In the genomic region with DNA sequence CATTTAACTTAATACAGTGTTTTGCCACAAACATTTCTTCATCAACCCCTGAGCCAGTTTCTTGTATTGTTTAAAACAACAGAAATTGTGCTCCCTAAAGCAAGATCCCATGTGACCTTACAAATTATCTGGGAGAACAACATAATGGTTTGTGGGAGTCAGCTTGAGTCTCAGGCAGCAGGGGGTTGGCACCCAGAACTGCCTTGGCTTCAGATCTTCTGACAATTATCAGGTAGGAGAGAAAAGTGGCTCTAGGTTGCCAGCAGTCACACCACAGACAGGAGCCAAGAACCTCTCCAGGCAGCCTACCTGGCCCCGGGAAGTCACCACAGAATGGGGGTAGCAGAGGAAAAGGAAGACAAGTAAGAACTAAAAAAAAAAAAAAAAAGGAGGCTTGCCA, we compare ENCODE assay signal across 23 mouse cellular contexts.
DNase-seq lines count a peak whose midpoint lies in the region; ATAC-seq and TF ChIP-seq lines count a peak whose summit lies in the region.
"Had no signal": no experiment of that assay in that cellular context is flagged by ENCODE, and none has a peak within 500 bp of the region (broad histone marks: within the 10 kb centered on the region; RNA-seq: fewer than 3 reads in every experiment).

No protein-coding gene starts in this region.

- no peaks in the 10 kb centered on the region for H3K27me3 ChIP-seq in cerebellum, adult 2 months (ENCODE audit: control insufficient read depth, insufficient read depth, low read length)
- no peaks in the 10 kb centered on the region for H3K27me3 ChIP-seq in hindbrain, postnatal 0 days (ENCODE audit: insufficient read depth, low read length)
- H3K27me3 ChIP-seq: CH12.LX; embryonic facial prominence, embryonic 15.5 days; heart, embryonic 13.5 days; Patski had no signal

- H3K9me3 ChIP-seq in hindbrain, postnatal 0 days (ENCODE audit: low read length), result no peaks in the 10 kb centered on the region
- H3K9me3 ChIP-seq: embryonic facial prominence, embryonic 15.5 days; forebrain, embryonic 10.5 days; heart, embryonic 13.5 days had no signal

- WGBS in cerebellum, adult 2 months, result 10% methylated on average over 1 of the region's 1 CpGs
- WGBS in hindbrain, postnatal 0 days, result 74% methylated on average over 1 of the region's 1 CpGs

- TF ChIP-seq CTCF in cerebellum, adult 2 months (IDR thresholded peaks at IDR 0.05; ENCODE audit: borderline replicate concordance, insufficient read depth, low read depth, low read length), result no peak
- no peak for TF ChIP-seq CTCF in hindbrain, postnatal 0 days (IDR thresholded peaks at IDR 0.05; ENCODE audit: low read depth)

- H3K4me3 ChIP-seq in cerebellum, adult 2 months (replicated peaks; ENCODE audit: insufficient read depth, low read depth, low read length), result no peak overlapping the region
- no peak overlapping the region for H3K4me3 ChIP-seq in hindbrain, postnatal 0 days (ENCODE audit: low read length)
- H3K4me3 ChIP-seq: embryonic facial prominence, embryonic 15.5 days; erythroblast, embryonic 14.5 days; forebrain, embryonic 10.5 days; gastrocnemius, adult 2 months; heart, embryonic 13.5 days had no signal

- no peak for TF ChIP-seq POLR2A in cerebellum, adult 2 months (IDR thresholded peaks at IDR 0.05; ENCODE audit: borderline replicate concordance, insufficient read depth, low read length)

- H3K4me2 ChIP-seq in hindbrain, postnatal 0 days (ENCODE audit: low read depth, low read length), result no peak overlapping the region
- H3K4me2 ChIP-seq: embryonic facial prominence, embryonic 15.5 days; heart, embryonic 13.5 days had no signal

- no peak for ATAC-seq in cerebellum, adult (ENCODE audit: insufficient number of reproducible peaks, low FRiP score, low TSS enrichment)
- no peak for ATAC-seq in hindbrain, postnatal 0 days
- ATAC-seq: activated CD4-positive, CD25-positive, alpha-beta regulatory T cell, adult 4 months; forebrain, embryonic 14.5 days; hindbrain, embryonic 16.5 days; Patski had no signal

- H3K27ac ChIP-seq in cerebellum, adult 2 months (ENCODE audit: insufficient read depth, low read length), result no peak overlapping the region
- H3K27ac ChIP-seq in hindbrain, postnatal 0 days, result no peak overlapping the region
- H3K27ac ChIP-seq: embryonic facial prominence, embryonic 15.5 days; forebrain, embryonic 10.5 days; gastrocnemius, adult 2 months; heart, embryonic 13.5 days had no signal

- H3K9ac ChIP-seq in hindbrain, postnatal 0 days (replicated peaks; ENCODE audit: low read length), result no peak overlapping the region
- H3K9ac ChIP-seq: embryonic facial prominence, embryonic 15.5 days; heart, embryonic 13.5 days had no signal

- H3K4me1 ChIP-seq in cerebellum, adult 2 months (ENCODE audit: control insufficient read depth, insufficient read depth, low read length), result peaks cover 3% of the 10 kb centered on the region; the same call in 1 of the 2 replicates
- no peaks in the 10 kb centered on the region for H3K4me1 ChIP-seq in hindbrain, postnatal 0 days (ENCODE audit: insufficient read depth, low read length)
- H3K4me1 ChIP-seq: embryonic facial prominence, embryonic 15.5 days; forebrain, embryonic 10.5 days; heart, embryonic 13.5 days had no signal

- DNase-seq in cerebellum, adult 11-12 months, result peak; percentile 16
- peak; percentile 24 to 59 for DNase-seq in cerebellum, adult 2 months
- DNase-seq in cerebellum, postnatal 10 days, result peak; percentile 71 to 87
- no peak for DNase-seq in kidney, adult 8-10 months
- DNase-seq in lung, postnatal 36 days, result no peak
- DNase-seq in hindbrain, postnatal 0 days (ENCODE audit: low spot score), result no peak
- DNase-seq: adrenal gland, postnatal 14 days; embryo, embryonic 11 days; gastrocnemius, adult 2 months; gastrocnemius, postnatal 36 days; heart, adult 11 months; heart, postnatal 36 days; kidney, adult 11 months had no signal

- no peaks in the 10 kb centered on the region for H3K36me3 ChIP-seq in hindbrain, postnatal 0 days (ENCODE audit: insufficient read depth, low read length)
- H3K36me3 ChIP-seq: embryonic facial prominence, embryonic 15.5 days; forebrain, embryonic 10.5 days; heart, embryonic 13.5 days had no signal

Comparison
In these comparisons a context has a peak if more than half of its experiments do, and no peak if none do; other contexts are left out.
1. DNase-seq: peak in cerebellum, adult 11-12 months (single experiment), cerebellum, adult 2 months (2 of 2) and cerebellum, postnatal 10 days (2 of 2); none in kidney, adult 8-10 months (0 of 2), lung, postnatal 36 days (single experiment) and hindbrain, postnatal 0 days (single experiment).